Mouse (Mus musculus): ENCODE results near the gene Thegl. TPM values are rescaled to one million over a fixed set of nuclear protein-coding genes. Genes with fewer than 3 reads are reported as not detected.
"Not testable (repeated sequence)": the region's sequence is repeated elsewhere in the genome, so short reads cannot be mapped to it uniquely, and the experiment has no call there.

Thegl gene
- polyA plus RNA-seq, 1 experiment: not detected

- WGBS: 57% methylated on average over 3 of the region's 3 CpGs
- DNase-seq (ENCODE audit: low read depth, low spot score): no peak
Observed at GRCm38 (mm10) chr5:77091923-77092322, 76.1 kb downstream of the Thegl start.

- DNase-seq (ENCODE audit: low read depth, low spot score): no peak
- 33% methylated on average over 5 of the region's 5 CpGs for WGBS
Observed at GRCm38 (mm10) chr5:77092531-77092930, 76.7 kb downstream of the Thegl start.

DNA sequence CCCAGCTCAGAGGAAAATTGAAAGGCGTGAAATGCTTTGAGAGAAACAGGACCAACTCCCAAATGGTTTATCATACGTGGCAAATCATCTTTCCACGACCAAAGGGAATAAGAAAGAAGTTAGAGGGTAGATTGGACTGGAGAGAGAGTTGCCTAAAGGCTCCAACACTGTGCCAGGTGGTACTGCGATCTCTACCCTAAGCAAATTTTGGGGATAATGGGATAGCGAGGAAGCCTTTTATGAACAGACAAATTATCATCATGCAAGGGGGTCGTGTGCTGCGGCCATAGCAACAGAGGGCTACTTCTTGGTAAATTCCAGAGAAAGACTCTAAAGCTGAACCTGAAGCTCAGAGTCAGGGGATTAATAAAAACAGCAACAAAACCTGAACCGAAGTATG, 78.1 kb downstream of the Thegl start:
- 34% methylated on average over 8 of the region's 8 CpGs for WGBS
- no peak for DNase-seq (ENCODE audit: low read depth, low spot score)

DNA sequence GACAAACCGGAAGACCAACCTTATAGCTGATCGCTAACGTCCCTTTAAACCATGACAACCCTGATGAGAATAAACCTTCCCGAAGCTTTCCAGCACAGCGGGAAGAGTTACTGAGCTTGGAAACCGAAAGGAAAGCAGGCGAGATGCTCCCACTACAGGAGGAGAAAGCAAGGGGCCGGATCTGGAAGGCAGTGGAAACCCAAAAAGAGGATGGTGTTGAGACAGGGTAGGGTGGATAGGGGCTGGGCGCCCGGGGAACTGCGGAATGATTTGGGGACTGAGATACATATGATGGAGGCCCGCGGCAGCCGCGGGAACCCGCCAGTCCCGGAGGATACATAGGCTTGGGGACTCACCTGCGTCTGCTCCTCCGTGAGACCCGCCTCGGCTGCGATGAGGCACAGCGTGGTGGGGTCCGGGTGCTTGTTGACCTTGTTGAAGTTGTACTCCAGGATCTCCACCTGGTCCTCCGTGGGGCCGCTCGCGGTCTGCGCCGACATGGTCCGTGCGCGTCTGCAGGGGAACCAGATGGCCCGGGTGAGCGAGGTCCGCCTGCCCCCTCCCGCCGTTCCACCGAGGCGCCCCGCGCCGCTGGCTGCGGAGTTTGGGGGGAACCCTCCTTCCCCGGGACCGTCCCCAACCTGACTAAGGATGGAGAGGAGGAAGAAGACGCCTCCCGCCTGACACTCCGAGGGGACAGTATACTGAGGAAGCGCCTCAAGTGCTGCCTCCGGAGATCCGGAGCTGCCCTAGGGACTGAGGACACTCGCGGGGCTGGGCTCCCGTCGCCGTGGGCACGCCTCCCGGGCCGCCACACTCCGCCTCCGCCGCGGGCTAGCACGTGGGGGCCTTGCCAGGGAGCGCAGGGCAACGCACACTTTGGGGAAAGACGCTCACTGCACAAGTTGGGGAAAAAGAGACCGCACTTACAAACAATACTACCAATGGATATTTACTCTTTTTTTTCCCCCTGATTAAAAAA, 79.0 kb downstream of the Thegl start:
- DNase-seq (ENCODE audit: low read depth, low spot score): no peak

DNA sequence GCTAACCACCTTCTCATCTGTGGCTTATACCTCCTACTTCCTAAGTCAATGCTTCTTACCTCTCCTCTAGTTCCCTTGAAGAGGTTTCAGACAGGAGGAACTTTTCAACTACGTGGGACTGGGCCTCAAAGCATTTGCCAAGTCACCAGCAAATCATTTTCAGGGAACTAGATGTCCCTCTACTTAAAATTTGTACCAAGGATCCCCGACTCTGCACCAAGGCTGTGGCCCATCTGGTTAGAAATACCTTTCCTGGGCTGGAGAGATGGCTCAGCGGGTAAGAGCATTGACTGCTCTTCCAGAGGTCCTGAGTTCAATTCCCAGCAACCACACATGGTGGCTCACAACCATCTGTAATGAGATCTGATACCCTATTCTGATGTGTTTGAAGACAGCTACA, 80.4 kb downstream of the Thegl start:
- not testable (repeated sequence) for DNase-seq (ENCODE audit: low read depth, low spot score)
- WGBS: 73% methylated on average over 3 of the region's 3 CpGs

More for the DNA sequence above, 79.0 kb downstream of the Thegl start:
- WGBS: under 1% methylated on average over 69 of the region's 69 CpGs

GRCm38 (mm10) chr5:77097686-77098085, 81.9 kb downstream of the Thegl start:
- WGBS: 24% methylated on average over 6 of the region's 6 CpGs
- no peak for DNase-seq (ENCODE audit: low read depth, low spot score)

GRCm38 (mm10) chr5:77098874-77099273, 83.1 kb downstream of the Thegl start:
- WGBS: 82% methylated on average over 3 of the region's 3 CpGs

GRCm38 (mm10) chr5:77099317-77099996, 83.6 kb downstream of the Thegl start:
- WGBS: 23% methylated on average over 11 of the region's 11 CpGs
- no peak for DNase-seq (ENCODE audit: low read depth, low spot score)

More at GRCm38 (mm10) chr5:77098874-77099273, 83.1 kb downstream of the Thegl start:
- no peak for DNase-seq (ENCODE audit: low read depth, low spot score)

DNA sequence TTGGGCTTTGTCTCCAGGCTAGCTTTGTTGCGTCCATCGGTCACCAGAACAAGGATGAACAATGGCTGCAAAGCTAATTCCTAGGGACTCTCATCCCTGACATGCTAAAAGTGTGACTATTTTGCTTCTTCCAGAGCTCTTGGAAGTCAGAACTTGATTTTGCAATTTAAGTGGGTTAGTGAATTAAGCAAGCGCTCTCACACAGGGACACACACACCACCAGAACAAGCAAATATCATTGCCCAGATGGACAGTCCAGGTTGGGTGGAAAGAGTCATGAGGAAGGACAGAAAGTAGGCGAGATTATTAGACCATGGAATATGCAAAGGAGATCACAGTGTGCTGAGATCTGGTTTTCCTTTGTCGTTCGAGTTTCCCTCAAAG, 84.2 kb downstream of the Thegl start:
- WGBS: 77% methylated on average over 6 of the region's 6 CpGs
- no peak for DNase-seq (ENCODE audit: low read depth, low spot score)

GRCm38 (mm10) chr5:77100691-77101090, 84.9 kb downstream of the Thegl start:
- no peak for DNase-seq (ENCODE audit: low read depth, low spot score)

DNA sequence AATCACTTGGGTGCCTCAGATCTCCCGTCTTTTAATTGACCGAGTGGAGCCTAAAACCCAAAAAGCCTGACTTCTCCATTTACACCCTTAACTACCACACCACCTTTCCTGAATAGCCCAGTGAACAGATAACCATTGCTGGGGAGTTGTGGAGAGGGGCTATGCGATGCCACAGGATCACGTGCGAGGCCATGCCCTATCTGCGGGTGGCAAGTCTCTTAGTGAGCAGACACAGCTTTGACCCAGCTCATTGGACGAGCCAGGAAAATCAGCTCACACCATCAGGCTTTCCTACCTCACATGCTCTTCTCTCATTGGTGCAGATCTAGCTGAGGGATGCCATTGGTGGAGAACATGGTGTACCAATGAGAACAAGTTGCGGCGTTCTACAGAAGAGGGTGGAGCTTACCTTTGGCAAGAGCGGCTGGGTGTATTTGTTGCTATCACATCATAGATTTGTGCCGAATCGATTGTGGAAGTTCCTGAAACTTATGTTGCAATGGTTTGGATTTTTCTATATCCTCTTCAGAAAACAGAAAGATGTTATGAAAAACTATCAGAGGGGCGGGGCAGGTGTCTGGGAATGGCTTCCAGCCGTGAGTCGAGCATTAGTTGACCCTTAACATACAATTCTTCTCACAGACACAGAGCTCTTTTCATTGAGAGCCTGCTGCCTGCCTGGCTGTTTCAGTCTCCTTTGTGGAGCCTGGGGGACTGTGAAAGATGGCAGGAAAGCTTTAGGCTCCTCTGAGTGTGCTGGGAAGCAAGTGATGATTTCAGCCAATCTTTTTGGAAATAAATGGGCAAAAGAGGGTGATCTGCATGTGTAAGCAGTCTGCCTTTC, 86.9 kb downstream of the Thegl start:
- WGBS: 53% methylated on average over 15 of the region's 15 CpGs
- no peak for DNase-seq (ENCODE audit: low read depth, low spot score)

More at GRCm38 (mm10) chr5:77100691-77101090, 84.9 kb downstream of the Thegl start:
- WGBS: 87% methylated on average over 6 of the region's 6 CpGs

- DNase-seq (ENCODE audit: low read depth, low spot score): no peak
- 37% methylated on average over 11 of the region's 11 CpGs for WGBS
Observed at GRCm38 (mm10) chr5:77107146-77107822, 91.5 kb downstream of the Thegl start.

GRCm38 (mm10) chr5:77108806-77109205, 93.0 kb downstream of the Thegl start:
- WGBS: 91% methylated on average over 6 of the region's 6 CpGs
- no peak for DNase-seq (ENCODE audit: low read depth, low spot score)

DNA sequence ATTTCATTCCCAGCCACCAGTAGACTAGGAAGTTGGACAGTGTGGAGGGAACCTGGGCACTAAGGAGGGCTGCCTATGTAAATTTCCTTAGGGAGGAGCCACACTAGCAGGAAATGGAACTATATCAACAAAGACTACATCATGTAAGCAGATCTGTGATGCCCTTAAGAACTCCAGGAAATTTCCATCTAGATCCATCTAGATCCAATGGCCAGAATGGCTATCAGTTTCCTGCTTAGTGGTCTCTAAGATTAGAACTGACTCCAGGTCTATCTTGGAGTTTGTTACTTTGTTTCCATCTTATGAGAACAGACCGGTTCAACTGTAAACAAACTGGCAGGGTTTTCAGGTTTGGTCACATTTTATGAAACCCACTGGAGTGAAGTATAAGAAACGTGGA, 94.0 kb downstream of the Thegl start:
- DNase-seq (ENCODE audit: low read depth, low spot score): no peak
- 27% methylated on average over 2 of the region's 2 CpGs for WGBS

Other genes starting within 250 kb of the Thegl start
- 5.6 and 6.0 TPM in 2 replicates for gene Aasdh, start 110.5 kb upstream of the Thegl start, polyA plus RNA-seq (2012; rRNA removed)
- gene Paics, start 64.7 kb upstream of the Thegl start, polyA plus RNA-seq (2012; rRNA removed): 20.0 and 22.1 TPM in 2 replicates
- gene Ppat, start 64.4 kb upstream of the Thegl start, polyA plus RNA-seq (2012; rRNA removed): 2.2 and 2.9 TPM in 2 replicates
- gene Srp72, start 41.3 kb upstream of the Thegl start, polyA plus RNA-seq (2012; rRNA removed): 17.4 and 24.2 TPM in 2 replicates
- gene Arl9, start 12.0 kb upstream of the Thegl start, polyA plus RNA-seq (2012; rRNA removed): 0.40 TPM in 1 of 2 replicates, not detected in the other
- gene Hopx, start 99.1 kb downstream of the Thegl start, polyA plus RNA-seq (2012; rRNA removed): 58.4 and 68.0 TPM in 2 replicates
- 0.43 and 0.56 TPM in 2 replicates for gene Spink2, start 195.4 kb downstream of the Thegl start, polyA plus RNA-seq (2012; rRNA removed)
- gene Rest, start 249.5 kb downstream of the Thegl start, polyA plus RNA-seq (2012; rRNA removed): 2.9 and 4.6 TPM in 2 replicates